Mouse (Mus musculus) A20 (cell line): ENCODE data around the gene Cpne5.
A peak's percentile ranks its signal among the peaks of the same experiment; 100 is the strongest.

Experiments used
- DNase-seq: peaks from one replicate; pipeline ENCODE4 v3.0.0-alpha.2; 2011; ENCODE audit warnings: low read depth, low spot score

Gene Cpne5

DNA sequence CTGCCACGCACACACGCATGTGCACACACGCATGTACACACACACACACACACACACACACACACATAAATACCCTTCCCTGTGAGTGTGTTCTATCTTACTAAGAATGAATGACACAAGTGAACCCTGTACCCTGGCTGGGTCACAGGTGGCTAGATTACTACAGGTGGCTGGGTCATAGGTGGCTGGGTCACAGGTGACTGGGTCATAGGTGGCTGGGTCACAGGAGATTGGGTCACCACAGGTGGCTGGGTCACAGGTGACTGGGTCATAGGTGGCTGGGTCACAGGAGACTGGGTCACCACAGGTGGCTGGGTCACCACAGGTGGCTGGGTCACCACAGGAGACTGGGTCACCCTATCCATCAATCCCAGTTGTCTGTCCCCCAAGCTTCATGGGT, 27.9 kb downstream of the Cpne5 start:
- no peak for DNase-seq

DNA sequence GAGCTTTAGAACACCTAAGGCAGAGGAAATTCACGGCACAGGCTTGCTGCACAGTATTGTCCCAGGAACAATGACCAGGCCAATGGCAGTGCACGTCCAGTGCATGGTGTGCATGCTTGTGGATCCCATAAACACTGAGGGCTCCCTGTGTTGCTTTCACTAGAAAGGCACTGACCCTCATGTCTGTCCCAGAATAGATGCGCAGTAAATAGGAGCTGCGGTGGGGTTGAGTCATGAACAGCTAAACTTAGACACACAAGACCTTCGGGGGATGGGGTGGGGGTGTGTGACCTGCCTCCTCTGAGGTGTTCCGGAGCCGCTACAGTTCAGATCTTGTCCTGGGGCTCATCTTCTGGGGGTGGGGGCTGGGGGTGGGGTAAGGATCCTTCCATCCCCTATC, 31.9 kb downstream of the Cpne5 start:
- DNase-seq, result no peak

DNA sequence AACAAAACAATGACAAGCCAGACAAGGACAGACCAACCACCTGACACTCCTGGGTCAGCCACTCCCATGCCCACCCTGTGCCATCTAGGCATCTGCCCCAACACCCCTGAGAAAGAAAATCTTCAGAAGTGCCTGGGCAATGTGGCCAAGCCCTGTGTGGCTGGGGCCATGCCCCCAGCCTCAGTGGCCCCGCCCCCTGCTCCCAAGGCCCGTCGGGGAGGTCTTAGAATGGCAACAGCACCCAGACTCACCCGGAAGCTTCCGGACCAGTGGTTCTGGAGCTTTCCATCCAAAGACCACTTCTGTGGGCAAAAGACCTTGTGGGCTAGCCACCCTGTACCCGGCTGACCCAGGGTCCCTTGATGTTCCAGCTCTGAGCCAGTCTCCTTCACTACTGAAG, 35.4 kb downstream of the Cpne5 start:
- peak; percentile 21 for DNase-seq

DNA sequence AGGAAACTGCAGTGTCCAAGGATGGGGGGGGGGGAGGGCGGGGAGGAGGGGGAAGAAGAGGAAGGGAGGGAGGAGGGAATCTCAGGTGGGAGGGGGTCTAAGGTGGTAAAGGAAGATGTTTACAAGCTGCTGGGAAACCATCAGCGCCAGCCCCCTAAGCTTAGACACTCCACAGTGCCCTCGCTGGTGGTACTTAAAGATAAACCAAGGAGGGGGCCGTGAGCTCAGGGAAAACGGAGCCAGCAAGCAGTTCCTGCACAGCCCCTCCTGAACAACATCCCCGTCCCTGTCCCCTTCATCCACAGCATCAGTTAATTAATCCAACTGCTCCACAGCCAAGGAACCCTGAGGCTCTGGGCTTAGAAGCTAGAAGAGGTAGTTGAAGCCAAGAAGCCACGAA, 38.1 kb downstream of the Cpne5 start:
- no peak for DNase-seq

DNA sequence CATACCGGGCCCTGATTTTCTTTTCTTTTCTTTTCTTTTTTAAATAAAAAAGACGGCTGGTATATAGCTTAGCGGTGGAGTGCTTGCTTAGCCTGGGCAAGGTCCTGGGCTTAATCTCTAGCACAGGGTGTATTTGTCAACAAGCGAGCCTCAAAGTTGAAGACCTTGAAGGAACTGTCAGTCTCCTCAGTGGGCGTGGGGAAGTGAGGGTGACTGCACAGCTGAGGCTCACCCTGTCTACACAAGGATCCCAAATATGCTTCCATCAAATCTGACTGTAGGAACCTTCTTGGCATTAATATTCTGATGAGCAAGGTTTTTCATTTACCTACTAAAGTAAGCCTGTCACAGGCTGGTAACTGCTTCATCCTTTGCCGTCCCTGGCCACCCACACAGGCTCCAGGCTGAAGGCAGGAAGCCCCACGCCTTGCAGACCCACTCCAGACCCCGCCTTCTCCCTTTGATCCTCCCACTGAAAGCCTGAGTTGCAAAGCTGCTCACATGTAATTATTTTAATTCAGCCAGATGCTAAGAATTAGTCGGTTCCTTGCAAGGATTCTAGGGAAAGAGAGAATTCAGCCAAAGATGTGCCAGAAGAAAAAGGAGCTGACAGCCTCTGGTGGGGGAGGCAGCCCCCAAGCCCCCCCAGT, 38.7 kb downstream of the Cpne5 start:
- no peak for DNase-seq

DNA sequence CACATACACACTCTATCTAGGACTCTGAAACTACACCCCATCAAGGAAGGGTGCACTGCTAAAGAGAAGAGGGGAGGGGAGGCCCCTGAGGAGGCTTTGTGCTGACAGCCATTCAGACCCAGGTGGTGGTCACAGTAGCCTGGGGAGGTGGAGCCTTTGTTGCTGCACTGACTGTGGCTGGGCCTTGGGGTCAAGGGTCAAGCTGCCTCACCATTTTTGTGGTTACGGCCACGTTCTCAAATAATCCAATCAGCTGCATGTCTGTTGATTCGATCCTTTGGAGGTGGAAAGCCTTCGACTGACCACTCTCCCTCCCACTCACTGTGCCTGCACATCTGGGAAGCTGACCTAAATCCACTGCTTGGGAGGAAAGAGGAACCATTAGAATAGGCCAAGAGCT, 42.4 kb downstream of the Cpne5 start:
- DNase-seq, result no peak

DNA sequence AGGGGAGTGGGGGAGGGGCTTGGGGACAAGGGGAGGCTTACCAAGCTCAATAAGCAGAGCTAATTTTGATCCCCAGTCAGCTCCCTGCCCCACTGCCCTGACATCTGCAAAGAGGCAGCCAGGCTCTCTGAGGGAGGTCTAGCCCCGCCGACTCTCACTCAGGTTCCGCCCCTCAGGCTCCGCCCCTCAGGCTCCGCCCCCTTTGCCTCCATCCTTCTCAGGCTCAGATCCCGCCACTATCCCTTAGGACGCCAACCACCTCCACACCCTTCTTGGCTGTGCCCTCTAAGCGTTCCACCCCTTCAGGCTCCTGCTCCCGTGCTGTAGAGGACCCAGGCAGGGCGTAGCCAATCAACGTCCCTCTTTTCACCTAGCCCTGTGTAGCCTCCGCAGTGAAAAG, 49.0 kb downstream of the Cpne5 start:
- DNase-seq, result no peak

DNA sequence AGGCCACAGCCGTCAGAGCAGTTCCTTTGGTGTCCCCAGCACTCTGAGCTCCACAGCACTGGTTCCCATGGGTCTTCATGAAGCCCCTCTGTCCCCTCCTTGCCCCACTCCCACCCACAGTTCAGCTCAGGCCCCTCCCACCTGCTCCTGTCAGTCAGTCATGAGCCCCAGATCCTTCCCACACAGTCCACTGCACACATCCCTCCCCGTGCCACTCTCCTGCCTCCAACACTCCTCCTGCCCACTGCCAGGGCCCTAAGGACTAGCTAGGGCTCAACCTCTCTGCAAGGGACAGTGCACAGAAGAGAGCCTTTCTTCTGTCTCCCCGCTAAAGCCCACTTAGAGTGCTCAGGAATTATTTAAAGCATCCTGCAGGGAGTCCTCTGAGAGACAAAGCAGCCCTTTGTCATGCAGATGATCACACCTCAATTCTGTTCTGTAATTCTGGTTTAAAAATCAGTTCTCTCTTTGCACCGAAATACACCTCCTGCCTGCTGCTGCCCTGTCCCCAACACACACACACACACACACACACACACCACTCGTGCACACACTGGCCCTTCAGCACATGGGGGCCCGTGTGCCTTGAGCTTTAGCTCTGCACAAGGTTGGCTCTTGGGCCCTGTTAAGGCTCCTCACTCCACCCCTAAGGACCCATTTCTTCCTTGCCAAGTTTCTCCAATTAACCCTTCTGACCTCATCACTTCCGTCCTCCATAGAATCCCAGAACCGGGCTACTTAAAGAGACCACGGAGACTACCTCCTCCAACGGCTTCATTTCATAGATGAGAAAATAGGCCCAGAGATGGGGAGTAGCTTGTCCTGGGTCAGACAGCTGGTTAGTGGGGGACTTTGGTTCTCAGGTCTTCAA, 50.7 kb downstream of the Cpne5 start:
- no peak for DNase-seq

DNA sequence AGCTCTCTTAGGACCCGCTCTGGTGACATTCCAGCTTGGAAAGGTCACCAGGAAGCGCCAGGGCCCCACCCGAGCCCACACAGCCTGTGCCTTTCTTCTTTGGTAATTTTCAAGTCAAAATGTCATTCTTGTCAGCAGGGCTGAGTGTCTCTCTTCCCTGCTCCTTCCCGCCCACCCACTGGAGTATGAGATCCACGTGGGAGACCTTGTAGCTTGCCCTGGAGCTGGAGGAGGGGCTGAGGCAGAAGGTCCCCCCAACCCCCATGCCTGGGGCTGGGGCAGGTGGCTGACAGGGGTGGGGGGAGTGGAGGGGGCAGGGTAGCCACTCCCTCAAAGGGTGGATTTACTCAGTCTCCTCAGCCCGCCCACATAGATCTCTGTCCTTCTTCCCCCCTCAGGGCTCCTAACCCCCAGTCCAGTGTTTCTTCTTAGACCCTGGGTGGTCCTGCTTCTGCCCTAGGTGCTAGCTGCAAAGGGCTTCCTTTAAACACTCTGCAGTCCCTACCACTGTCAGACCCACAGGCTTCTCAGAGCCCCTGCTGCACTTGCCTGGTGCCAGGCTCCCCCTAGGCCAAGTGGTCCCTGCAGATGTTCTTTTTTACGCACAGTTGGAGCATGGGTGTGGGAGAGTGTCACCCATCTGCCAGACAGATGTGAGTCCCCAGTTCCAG, 52.5 kb downstream of the Cpne5 start:
- DNase-seq, result no peak

DNA sequence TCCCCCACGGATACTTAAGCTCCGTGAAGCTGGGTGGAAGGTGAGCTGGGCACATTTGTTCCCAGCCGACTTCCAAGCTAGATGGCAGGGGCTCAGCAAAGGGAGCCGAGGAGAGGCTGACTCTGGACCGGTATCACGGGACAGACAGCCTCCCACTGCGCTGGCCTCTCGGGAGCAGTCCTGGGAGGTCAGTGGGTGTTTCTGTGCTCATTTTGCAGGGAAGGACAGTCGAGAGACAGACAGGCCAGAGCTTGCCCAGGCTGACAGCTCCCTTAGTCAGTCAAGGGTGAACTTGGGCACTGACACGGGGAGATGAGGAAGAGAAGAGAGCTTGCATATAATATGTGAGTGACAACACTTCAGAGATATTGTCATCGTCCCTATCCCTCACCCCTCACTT, 54.8 kb downstream of the Cpne5 start:
- DNase-seq, result no peak

DNA sequence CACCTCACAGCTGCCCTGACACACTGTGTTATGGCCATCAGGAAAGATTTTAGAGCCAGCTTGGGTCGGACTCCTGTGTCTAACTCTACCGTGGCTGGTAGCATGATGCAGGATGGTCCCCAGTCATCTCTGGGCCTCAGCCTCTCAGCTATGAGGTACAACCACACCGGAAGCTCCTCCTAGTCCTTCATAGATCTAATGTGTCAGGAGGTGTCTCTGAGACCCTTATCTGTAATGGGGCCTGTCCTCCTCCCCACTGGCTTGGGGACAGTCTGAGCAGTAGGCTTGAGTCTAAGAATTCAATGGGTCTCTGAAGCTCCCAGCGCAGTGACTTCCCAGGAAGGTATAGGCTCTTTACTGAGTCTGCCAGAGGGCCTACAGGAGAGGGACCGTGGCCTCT, 56.2 kb downstream of the Cpne5 start:
- no peak for DNase-seq

DNA sequence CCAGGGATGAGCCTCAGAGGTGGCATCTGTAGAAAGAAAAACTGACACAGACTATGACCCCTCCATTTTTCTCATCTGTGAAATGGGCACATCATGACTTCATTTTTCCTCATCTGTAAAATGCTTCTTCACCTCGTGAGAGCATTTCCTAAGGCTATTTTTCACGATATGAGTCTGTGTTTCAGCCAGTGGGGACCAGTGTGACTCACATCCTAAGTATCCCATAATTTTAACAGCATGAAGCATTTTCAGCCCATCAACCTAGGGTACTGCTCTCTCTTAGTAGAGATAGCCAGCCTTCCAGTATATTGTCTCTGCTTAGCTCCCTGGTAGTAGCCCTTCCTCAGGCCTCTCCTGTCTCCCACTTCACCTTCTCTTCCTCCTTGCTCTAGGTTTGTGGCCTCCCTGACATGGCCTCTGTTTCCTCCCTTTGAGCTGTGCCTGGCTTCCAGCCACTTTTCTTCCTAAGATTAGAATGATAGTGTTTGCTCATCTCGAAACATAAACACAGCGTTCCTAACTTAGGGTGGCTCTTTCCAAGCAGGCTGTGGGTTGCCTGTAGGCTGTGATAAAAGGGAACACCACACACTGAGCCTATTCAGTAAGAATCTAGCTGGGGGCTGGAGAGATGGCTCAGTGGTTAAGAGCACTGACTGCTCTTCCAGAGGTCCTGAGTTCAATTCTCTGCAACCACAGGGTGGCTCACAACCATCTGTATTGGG, 57.4 kb downstream of the Cpne5 start:
- DNase-seq, result no peak

DNA sequence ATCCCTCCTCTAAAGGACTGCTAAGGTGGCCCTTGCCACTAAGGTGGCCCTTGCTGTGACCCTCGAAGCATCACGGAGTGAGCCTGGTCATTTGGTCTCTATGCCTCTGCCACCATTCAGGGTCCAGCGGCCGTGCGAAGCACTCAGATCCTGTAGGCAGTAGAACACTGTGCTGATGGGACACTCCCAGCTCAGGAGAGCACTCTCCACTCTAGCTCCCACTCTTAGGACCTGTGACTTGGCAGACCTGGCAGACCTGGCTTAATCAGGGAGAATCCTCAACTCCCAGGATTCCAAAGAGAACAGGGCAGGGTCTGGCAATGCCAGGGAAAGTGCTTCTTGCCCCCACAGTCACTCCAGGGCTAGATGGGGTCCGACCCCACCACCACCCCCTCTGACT, 58.0 kb downstream of the Cpne5 start:
- no peak for DNase-seq

DNA sequence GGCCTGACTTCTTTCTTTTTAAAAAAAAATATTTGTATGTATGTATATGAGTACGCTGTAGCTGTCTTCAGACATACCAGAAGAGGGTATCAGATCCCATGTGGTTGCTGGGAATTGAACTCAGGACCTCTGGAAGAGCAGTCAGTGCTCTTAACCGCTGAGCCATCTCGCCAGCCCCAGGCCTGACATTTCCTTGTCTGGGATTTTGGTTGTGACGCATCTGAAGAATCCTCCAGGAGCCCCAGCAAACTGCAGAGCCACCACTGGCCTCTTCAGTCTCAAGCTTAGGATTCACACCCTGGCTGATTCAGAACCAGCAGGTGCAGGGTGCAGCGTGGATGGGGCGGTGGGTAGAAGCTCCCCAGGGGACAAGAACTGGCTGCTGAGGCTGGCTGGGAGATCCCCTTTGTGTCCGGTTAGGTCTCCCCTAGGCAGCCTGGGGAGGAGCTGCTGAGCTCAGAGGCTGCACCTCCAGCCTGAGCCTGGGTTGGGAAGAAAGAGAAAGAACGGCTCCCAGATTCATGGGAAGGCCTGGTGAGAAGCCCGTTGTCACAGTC, 59.4 kb downstream of the Cpne5 start:
- DNase-seq, result peak; percentile 59

DNA sequence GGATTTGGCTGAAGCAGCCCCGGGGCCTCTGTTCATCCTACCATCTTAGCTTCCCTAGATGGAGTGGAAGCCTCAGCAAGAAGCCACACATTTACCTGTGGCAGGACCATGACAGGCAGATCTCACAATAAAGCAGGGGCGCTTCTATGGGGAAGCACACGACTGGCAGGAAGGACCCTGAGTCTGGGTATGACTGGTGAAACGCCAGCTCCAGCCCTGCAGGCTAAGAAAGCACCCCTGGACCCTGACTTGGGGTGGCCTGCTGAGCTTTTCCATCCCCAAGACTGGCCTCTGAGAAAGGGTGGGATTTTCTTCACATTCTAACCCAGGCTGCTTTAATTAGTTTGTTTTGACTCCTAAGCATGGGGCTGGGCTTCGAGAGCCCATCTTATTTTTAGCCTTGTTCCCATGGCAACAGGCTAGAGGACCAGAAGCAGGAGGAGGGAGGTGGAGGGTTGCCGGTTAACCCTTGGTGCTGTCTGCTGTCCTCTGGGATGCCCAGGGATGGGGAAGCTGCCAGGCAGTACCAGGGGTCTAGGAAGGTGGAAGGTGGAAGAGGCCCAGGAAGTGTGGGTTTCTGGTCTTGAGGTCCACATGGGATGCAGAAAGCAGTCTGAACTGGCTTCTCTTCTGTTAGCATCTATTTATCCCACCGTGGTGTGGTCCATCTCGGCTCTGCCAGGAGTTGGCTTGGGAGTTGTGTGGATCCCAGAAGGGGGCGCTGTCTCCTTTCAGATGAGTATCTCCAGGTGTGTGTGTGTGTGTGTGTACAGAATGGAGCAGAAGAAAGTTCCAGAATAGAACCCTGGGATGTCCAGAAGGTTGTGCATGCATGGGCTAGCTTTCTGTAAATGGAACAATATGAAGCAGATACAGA, 61.3 kb downstream of the Cpne5 start:
- DNase-seq, result peak; percentile 63

DNA sequence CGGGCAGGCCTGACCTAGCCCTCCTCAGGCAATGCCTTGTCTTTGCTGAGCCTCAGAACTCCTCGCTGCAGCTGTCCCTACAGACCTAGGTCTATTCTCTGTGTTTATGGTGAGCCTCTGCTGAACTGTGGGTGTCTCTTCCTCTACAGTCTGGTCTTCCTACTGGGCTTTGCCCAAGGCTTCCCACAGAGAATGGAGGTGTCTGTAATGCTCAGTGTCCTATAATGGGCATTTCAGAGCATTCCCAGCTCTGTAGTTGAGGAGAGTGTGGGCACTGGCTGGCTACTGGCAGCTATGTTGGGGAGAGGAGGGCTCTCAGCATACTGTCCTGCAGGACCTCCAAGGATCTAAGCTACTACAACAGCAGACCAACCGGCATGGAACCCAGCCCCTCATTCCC, 62.3 kb downstream of the Cpne5 start:
- no peak for DNase-seq

DNA sequence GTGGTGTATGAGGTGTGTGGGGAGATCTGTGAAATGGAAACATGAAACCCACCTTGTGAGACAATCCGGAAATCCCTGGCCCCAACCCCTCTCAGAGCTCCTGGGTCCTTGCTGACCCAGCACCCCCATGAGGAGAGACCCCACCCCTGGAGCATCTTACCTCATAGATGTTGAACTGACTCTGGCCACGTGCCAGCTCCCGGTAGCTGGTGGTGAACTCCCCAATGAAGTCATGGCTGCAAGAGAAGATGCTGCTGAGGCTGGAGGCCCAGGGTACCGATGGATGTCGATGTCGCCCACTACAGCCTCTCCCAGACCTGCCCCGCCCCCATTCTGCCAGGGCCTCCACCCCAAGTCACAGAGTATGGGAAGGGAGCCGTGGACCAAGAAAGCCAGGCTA, 64.8 kb downstream of the Cpne5 start:
- no peak for DNase-seq

DNA sequence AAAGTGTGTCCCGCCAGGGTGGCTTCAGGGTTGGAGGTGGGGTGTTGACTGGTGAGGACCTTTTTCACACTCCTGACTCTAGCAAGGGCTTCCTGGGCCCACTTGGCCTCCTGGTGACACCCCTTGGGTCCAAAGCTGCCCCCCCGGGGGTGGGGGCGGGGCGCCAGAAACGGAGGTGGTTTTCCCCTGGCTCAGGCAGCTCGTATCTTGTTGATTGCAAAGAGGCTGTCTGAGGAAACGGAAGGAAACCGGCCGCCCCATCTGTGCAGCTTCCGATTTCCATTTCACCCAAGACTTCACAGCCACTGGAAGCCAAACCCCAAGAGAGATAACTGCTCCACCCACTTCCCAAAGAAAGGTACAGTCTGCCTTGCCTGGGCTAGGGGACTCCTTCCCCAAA, 65.9 kb downstream of the Cpne5 start:
- peak; percentile 74 for DNase-seq

DNA sequence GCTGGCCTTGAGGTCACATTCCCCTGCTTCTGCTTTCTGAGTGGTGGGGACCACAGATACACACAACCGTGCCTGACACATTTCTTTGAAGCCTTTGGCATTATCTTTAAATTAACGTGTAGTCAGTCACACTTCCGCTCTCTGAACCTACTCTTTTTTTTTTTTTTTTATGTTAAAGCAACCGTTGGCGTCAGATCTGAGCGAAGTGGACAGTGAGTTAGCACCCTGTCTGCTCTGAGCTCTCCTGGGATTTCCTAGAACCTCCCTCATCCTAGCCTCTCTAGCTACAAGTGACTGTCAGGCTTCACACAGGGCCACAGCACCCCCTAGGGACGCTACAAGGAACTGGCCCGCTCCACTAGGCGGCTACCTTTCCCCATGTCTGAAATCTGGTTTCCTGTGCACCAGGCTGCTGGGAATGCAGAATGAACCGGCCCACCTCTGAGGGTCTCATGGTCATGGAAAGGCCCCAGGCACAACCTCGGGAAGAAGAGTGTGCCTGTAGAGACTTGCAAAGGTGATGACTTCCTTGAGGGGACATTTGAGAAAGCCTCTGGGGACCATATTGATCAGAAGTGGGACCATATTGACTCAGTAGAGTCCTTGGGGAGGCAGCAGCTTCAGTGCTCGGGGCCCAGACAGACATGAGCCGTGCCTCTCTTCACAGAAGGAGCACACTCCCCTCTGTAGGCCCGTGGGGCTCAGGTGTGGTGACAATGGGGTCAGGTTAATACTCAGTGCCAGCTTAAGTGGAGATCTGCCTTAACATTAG, 66.8 kb downstream of the Cpne5 start:
- DNase-seq, result peak; percentile 87

DNA sequence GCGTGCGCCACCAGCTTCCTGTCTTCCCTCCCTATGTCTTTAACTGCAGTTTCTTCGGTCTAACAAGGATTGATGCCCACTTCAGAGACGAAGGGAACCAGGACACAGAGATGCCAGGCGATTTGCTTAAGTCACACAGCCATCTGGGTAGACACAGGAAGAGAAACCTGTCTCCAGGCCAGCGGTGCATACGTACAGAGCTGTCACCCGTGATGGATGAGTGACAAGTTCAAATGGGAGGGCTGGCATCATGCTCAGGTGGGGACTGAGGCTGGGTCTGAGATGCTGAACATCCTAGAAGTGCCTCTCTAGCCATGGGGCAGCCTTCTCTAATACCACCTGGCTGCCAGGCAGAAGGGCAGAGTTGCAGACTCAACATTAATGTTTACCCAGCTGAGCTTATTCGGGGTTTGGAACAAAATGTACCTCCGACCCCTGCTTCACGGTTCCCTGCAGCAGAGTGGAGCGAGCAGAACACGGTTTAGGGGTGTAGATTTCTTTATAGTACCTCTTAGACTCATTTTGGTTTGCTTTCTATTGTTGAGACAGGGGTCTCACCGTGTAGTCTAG, 67.5 kb downstream of the Cpne5 start:
- peak; percentile 79 for DNase-seq
